Mouse (Mus musculus): ENCODE measurements around the gene Pnpla1. TPM values are rescaled to one million over a fixed set of nuclear protein-coding genes. Genes with fewer than 3 reads are reported as not detected.

Gene Pnpla1
- polyA plus RNA-seq, 1 experiment from 2014 or later: 0.08 TPM

- H3K9ac ChIP-seq (ENCODE audit: low read depth, low read length): no peak overlapping the region
- H3K4me3 ChIP-seq (ENCODE audit: low read depth, low read length): no peak overlapping the region
- ATAC-seq (ENCODE audit: low read depth): no peak
- H3K4me1 ChIP-seq (ENCODE audit: control insufficient read depth, low read depth, low read length): peaks cover 35% of the 10 kb centered on the region
- H3K9me3 ChIP-seq (replicated peaks; ENCODE audit: control insufficient read depth, low read length): no peaks in the 10 kb centered on the region
- no peak overlapping the region for H3K4me2 ChIP-seq (ENCODE audit: low read depth, low read length)
- WGBS (ENCODE audit: insufficient replicate concordance): 82% methylated on average over 2 of the region's 2 CpGs
- H3K36me3 ChIP-seq (ENCODE audit: control insufficient read depth, insufficient read depth): peaks cover 87% of the 10 kb centered on the region
- peak overlapping the region; percentile 24; the same call in 1 of the 2 replicates for H3K27ac ChIP-seq (ENCODE audit: low read length)
- H3K27me3 ChIP-seq (ENCODE audit: control insufficient read depth, insufficient read depth, low read depth, low read length): no peaks in the 10 kb centered on the region
Observed at GRCm38 (mm10) chr17:28820189-28820588, 38.0 kb upstream of the Pnpla1 start.

GRCm38 (mm10) chr17:28823004-28823745 is 35.0 kb upstream of the Pnpla1 start:
- 45% methylated on average over 13 of the region's 13 CpGs for WGBS (ENCODE audit: insufficient replicate concordance)
- Histone ChIP-seq H3K36me3 (ENCODE audit: control insufficient read depth, insufficient read depth) (peaks cover 82% of the 10 kb centered on the region), H3K4me3 (ENCODE audit: low read depth, low read length) (peak overlapping the region; percentile 57), H3K9me3 (replicated peaks; ENCODE audit: control insufficient read depth, low read length) (no peaks in the 10 kb centered on the region), H3K27me3 (ENCODE audit: control insufficient read depth, insufficient read depth, low read depth, low read length) (no peaks in the 10 kb centered on the region), H3K9ac (ENCODE audit: low read depth, low read length) (peak overlapping the region; percentile 71), H3K27ac (ENCODE audit: low read length) (peak overlapping the region; percentile 96), H3K4me1 (ENCODE audit: control insufficient read depth, low read depth, low read length) (peaks cover 65% of the 10 kb centered on the region), H3K4me2 (ENCODE audit: low read depth, low read length) (peak overlapping the region; percentile 71)
- peak; percentile 99 for ATAC-seq (ENCODE audit: low read depth)

- H3K4me1 ChIP-seq (ENCODE audit: control insufficient read depth, low read depth, low read length): peaks cover 70% of the 10 kb centered on the region
- peak overlapping the region; percentile 71 for H3K4me2 ChIP-seq (ENCODE audit: low read depth, low read length)
- H3K27me3 ChIP-seq (ENCODE audit: control insufficient read depth, insufficient read depth, low read depth, low read length): no peaks in the 10 kb centered on the region
- peak; percentile 1; the same call in 1 of the 2 replicates for ATAC-seq (ENCODE audit: low read depth)
- no peaks in the 10 kb centered on the region for H3K9me3 ChIP-seq (replicated peaks; ENCODE audit: control insufficient read depth, low read length)
- 61% methylated on average over 11 of the region's 11 CpGs for WGBS (ENCODE audit: insufficient replicate concordance)
- peaks cover 82% of the 10 kb centered on the region for H3K36me3 ChIP-seq (ENCODE audit: control insufficient read depth, insufficient read depth)
- peak overlapping the region; percentile 57 for H3K4me3 ChIP-seq (ENCODE audit: low read depth, low read length)
- peak overlapping the region; percentile 96 for H3K27ac ChIP-seq (ENCODE audit: low read length)
- H3K9ac ChIP-seq (ENCODE audit: low read depth, low read length): peak overlapping the region; percentile 69
Observed at GRCm38 (mm10) chr17:28823749-28824148, 34.5 kb upstream of the Pnpla1 start.

GRCm38 (mm10) chr17:28824896-28825295 is 33.3 kb upstream of the Pnpla1 start:
- Histone ChIP-seq H3K27ac (ENCODE audit: low read length) (peak overlapping the region; percentile 96), H3K9ac (ENCODE audit: low read depth, low read length) (peak overlapping the region; percentile 69), H3K36me3 (ENCODE audit: control insufficient read depth, insufficient read depth) (peaks cover 83% of the 10 kb centered on the region), H3K27me3 (ENCODE audit: control insufficient read depth, insufficient read depth, low read depth, low read length) (no peaks in the 10 kb centered on the region), H3K4me2 (ENCODE audit: low read depth, low read length) (peak overlapping the region; percentile 71), H3K4me3 (ENCODE audit: low read depth, low read length) (peak overlapping the region; percentile 57), H3K4me1 (ENCODE audit: control insufficient read depth, low read depth, low read length) (peaks cover 81% of the 10 kb centered on the region), H3K9me3 (replicated peaks; ENCODE audit: control insufficient read depth, low read length) (no peaks in the 10 kb centered on the region)
- no peak for ATAC-seq (ENCODE audit: low read depth)
- 59% methylated on average over 6 of the region's 6 CpGs for WGBS (ENCODE audit: insufficient replicate concordance)

GRCm38 (mm10) chr17:28825359-28826041 is 32.7 kb upstream of the Pnpla1 start:
- 77% methylated on average over 6 of the region's 6 CpGs for WGBS (ENCODE audit: insufficient replicate concordance)
- peaks cover 87% of the 10 kb centered on the region for H3K4me1 ChIP-seq (ENCODE audit: control insufficient read depth, low read depth, low read length)
- peak overlapping the region; percentile 96 for H3K27ac ChIP-seq (ENCODE audit: low read length)
- no peaks in the 10 kb centered on the region for H3K9me3 ChIP-seq (replicated peaks; ENCODE audit: control insufficient read depth, low read length)
- peak overlapping the region; percentile 57 for H3K4me3 ChIP-seq (ENCODE audit: low read depth, low read length)
- peaks cover 84% of the 10 kb centered on the region for H3K36me3 ChIP-seq (ENCODE audit: control insufficient read depth, insufficient read depth)
- H3K27me3 ChIP-seq (ENCODE audit: control insufficient read depth, insufficient read depth, low read depth, low read length): no peaks in the 10 kb centered on the region
- ATAC-seq (ENCODE audit: low read depth): no peak
- peak overlapping the region; percentile 71 for H3K4me2 ChIP-seq (ENCODE audit: low read depth, low read length)
- H3K9ac ChIP-seq (ENCODE audit: low read depth, low read length): peak overlapping the region; percentile 69

GRCm38 (mm10) chr17:28827665-28828231 is 30.5 kb upstream of the Pnpla1 start:
- peaks cover 96% of the 10 kb centered on the region for H3K4me1 ChIP-seq (ENCODE audit: control insufficient read depth, low read depth, low read length)
- ATAC-seq (ENCODE audit: low read depth): no peak
- no peaks in the 10 kb centered on the region for H3K27me3 ChIP-seq (ENCODE audit: control insufficient read depth, insufficient read depth, low read depth, low read length)
- H3K4me3 ChIP-seq (ENCODE audit: low read depth, low read length): peak overlapping the region; percentile 57
- H3K9ac ChIP-seq (ENCODE audit: low read depth, low read length): peak overlapping the region; percentile 70
- peaks cover 82% of the 10 kb centered on the region for H3K36me3 ChIP-seq (ENCODE audit: control insufficient read depth, insufficient read depth)
- H3K4me2 ChIP-seq (ENCODE audit: low read depth, low read length): peak overlapping the region; percentile 71
- no peaks in the 10 kb centered on the region for H3K9me3 ChIP-seq (replicated peaks; ENCODE audit: control insufficient read depth, low read length)
- peak overlapping the region; percentile 96 for H3K27ac ChIP-seq (ENCODE audit: low read length)
- WGBS (ENCODE audit: insufficient replicate concordance): 75% methylated on average over 8 of the region's 8 CpGs

- peak overlapping the region; percentile 51 for H3K4me3 ChIP-seq (ENCODE audit: low read depth, low read length)
- H3K9ac ChIP-seq (ENCODE audit: low read depth, low read length): peak overlapping the region; percentile 70
- peak; percentile 90 for ATAC-seq (ENCODE audit: low read depth)
- H3K27ac ChIP-seq (ENCODE audit: low read length): peak overlapping the region; percentile 96
- H3K4me2 ChIP-seq (ENCODE audit: low read depth, low read length): peak overlapping the region; percentile 71
- H3K36me3 ChIP-seq (ENCODE audit: control insufficient read depth, insufficient read depth): peaks cover 88% of the 10 kb centered on the region
- peaks cover 98% of the 10 kb centered on the region for H3K4me1 ChIP-seq (ENCODE audit: control insufficient read depth, low read depth, low read length)
- H3K27me3 ChIP-seq (ENCODE audit: control insufficient read depth, insufficient read depth, low read depth, low read length): no peaks in the 10 kb centered on the region
- no peaks in the 10 kb centered on the region for H3K9me3 ChIP-seq (replicated peaks; ENCODE audit: control insufficient read depth, low read length)
- WGBS (ENCODE audit: insufficient replicate concordance): 22% methylated on average over 14 of the region's 14 CpGs
Observed at GRCm38 (mm10) chr17:28829120-28829519, 29.1 kb upstream of the Pnpla1 start.

GRCm38 (mm10) chr17:28831065-28831464 is 27.1 kb upstream of the Pnpla1 start:
- peaks cover 83% of the 10 kb centered on the region for H3K4me1 ChIP-seq (ENCODE audit: control insufficient read depth, low read depth, low read length)
- H3K9ac ChIP-seq (ENCODE audit: low read depth, low read length): peak overlapping the region; percentile 6
- 0 out of 2 replicates have a peak overlapping the region, but pooled peaks have one; percentile 4 for H3K4me2 ChIP-seq (ENCODE audit: low read depth, low read length)

More at GRCm38 (mm10) chr17:28831065-28831464, 27.1 kb upstream of the Pnpla1 start:
- H3K9me3 ChIP-seq (replicated peaks; ENCODE audit: control insufficient read depth, low read length): no peaks in the 10 kb centered on the region
- 74% methylated on average over 8 of the region's 8 CpGs for WGBS (ENCODE audit: insufficient replicate concordance)
- peaks cover 87% of the 10 kb centered on the region for H3K36me3 ChIP-seq (ENCODE audit: control insufficient read depth, insufficient read depth)
- no peak overlapping the region for H3K4me3 ChIP-seq (ENCODE audit: low read depth, low read length)
- H3K27me3 ChIP-seq (ENCODE audit: control insufficient read depth, insufficient read depth, low read depth, low read length): no peaks in the 10 kb centered on the region
- ATAC-seq (ENCODE audit: low read depth): no peak
- peak overlapping the region; percentile 96 for H3K27ac ChIP-seq (ENCODE audit: low read length)
